Mouse (Mus musculus) NIH3T3 (cell line): ENCODE measurements around the gene Tmem213.

Experiments used
- DNase-seq: peaks from one replicate; pipeline ENCODE4 v3.0.0-alpha.2; 2012; ENCODE audit warnings: low read depth

The Tmem213 gene

DNA sequence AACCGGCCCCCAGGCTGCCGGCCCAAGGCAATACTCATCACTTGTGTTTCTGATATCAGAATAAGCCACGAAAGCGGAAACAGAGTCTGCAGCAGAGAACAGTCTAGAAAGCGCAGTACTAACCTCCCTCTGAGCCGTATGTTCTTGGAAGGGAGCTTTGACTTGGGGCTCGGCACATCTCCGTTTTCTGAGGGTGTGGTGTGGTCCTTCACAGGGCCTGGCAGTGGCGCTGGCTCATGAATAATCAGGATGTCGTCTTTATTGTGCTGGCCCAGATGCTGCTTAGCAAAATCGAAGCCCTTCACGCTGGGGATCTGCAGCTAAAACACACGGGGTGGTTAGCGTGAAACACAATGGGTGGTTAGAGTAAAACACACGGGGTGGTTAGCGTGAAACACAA lies 48.9 kb downstream of the Tmem213 start:
- no peak for DNase-seq

DNA sequence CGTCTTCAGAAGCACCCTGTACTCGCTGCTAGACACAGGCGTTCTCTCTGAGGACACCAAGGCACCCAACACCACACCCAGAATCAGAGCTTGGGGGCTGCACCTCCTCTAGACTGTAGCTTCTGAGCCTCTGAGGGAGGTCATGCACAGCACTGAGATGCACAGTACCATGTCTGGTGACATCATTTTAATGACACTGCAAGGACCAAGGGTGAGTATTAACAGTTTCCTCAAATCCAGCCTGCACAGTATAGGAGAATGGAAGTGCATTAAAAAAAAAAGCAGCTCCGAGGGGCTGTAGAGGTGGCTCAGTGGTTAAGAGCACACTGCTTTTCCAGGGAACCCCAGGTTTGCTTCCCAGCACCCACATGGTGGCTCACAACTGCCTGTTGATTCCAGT lies 50.5 kb downstream of the Tmem213 start:
- DNase-seq = no peak

DNA sequence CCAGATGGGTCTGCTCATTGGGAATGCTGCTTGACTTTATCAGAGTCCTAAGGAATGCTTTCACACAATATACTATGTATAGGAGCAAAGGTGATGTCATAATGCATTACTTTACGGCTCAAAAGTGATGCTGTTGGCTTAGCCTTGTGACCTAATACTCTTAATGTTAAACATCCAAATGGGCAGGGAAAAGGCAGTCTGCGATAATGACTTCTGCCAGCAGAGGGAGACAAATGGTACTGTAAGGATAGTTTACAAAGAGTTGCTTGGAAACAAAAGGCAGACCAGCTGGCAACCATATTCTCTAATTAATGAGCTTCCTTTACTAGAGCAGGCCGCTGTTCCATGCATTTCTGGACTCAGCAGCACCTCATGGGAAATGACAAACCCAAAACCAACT lies 51.0 kb downstream of the Tmem213 start:
- DNase-seq = peak; percentile 97

DNA sequence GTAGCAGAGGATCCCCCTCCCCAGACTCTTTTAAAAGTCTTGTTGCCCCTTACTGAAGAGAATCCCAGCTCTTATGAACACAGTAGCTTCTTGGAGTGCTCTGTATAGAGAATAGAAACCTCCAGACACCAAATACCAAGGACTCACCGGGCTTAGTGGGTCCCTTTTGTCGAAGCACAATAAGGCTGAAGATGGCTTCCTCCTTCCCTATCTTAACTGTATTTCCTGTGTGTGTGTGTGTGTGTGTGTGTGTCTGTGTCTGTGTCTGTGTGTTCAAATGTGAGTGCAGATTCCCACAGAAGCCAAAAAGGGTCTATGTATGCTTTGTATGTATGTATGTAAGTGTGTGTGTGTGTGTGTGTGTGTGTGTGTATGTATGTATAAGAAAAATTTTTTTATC lies 51.5 kb downstream of the Tmem213 start:
- DNase-seq = no peak

DNA sequence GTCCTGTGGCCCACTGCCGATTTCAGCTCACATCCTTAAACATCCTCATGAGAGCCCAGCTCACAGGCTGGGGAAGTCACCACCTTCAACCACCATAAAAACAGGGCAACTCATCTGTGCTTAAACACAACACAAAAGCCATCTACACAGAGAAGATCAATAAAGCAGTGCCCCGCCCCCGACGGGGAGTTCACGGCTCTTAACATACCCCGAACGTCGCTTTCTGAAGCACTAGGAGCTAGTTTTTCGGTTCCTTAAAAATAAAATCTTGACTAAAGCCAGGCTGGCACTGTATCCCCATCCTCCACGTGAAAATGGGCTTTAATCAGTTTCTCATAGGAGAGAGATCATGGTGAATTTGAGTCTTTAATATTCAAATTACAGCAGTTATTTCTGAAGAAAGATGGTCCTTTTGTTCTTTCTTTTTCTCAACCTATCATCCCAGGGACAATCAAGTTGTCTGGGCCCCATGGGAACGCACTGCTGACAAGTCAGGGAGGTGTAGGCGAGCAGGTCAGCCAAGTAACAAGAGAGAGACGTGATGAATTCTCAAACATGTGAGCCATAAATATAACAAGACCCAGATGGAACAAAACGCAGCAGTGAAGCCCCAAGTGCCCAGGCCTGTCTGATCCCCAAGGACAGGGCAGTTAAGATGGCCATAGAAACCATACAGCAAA lies 53.9 kb downstream of the Tmem213 start:
- DNase-seq = no peak

DNA sequence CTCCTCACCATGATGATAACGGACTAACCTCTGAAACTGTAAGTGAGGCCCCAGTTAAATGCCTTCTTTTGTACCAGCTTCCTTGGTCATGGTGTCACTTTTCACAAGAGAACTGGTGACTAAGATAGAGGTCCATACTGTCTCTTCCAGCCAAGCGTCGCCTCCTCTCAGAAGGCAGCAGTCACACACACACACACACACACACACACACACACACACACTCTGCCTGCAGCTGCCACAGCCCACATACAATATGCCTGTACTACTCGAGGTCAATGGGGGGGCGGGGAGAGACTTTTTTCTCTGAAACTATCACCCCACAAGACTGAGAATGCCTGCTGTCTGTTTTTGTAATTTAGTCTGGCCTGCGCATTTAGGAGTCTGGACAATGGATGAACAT lies 55.6 kb downstream of the Tmem213 start:
- no peak for DNase-seq

DNA sequence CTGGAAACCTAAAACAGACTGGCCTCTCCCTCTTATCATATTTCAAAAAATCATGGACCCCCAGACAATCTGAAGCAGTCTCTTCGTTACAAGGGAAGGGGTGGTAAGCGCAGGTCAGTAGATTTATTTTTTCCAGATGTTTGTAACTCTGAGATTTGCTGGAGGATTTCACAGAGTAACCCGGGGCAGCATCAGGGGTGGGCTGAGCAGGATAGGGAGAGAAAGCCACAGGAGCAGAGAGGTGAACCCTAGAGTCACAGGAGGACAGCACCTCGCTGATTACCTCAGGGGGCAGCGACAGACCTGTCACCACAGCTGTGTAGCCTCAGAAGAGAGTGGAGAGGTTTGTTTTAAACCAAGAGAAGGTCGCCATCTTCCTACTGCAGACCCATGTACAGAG lies 56.3 kb downstream of the Tmem213 start:
- DNase-seq = no peak
